Mouse (Mus musculus) spleen, adult 2 months (tissue): ENCODE results near the gene Gm7030. TPM values are rescaled to one million over a fixed set of nuclear protein-coding genes. Genes with fewer than 3 reads are reported as not detected.
A peak's percentile ranks its signal among the peaks of the same experiment; 100 is the strongest.
"Not testable (repeated sequence)": the region's sequence is repeated elsewhere in the genome, so short reads cannot be mapped to it uniquely, and the experiment has no call there.

Source experiments
- DNase-seq, 2 experiments: peaks; one replicate each; pipeline versions ENCODE4 v3.0.0 to v3.0.0-alpha.2; 2012 to 2021; ENCODE audit warnings: low spot score in 2 of 2, low read depth in 1 of 2
- H3K27ac ChIP-seq: fragments of 200-500 bp; 2 replicates; pipeline ENCODE4 v1.5.1; 2012; ENCODE audit warnings: low read length, inconsistent platforms; ENCODE audit not compliant: insufficient read depth
- H3K27me3 ChIP-seq: fragments of 200-500 bp; 2 replicates; pipeline ENCODE4 v1.6.1; 2012; ENCODE audit warnings: mild to moderate bottlenecking, moderate library complexity, low read length, inconsistent platforms; ENCODE audit not compliant: control insufficient read depth, insufficient read depth
- H3K36me3 ChIP-seq: fragments of 200-500 bp; 2 replicates; pipeline ENCODE4 v1.6.1; 2012; ENCODE audit warnings: mild to moderate bottlenecking, low read length, inconsistent platforms; ENCODE audit not compliant: control insufficient read depth, insufficient read depth
- H3K4me1 ChIP-seq: fragments of 200-500 bp; 2 replicates; pipeline ENCODE4 v1.6.1; 2011; ENCODE audit warnings: inconsistent platforms; ENCODE audit not compliant: control insufficient read depth, insufficient read depth, insufficient read length
- H3K4me3 ChIP-seq: fragments of 200-500 bp; 2 replicates; pipeline ENCODE4 v1.5.1; 2011; ENCODE audit warnings: mild to moderate bottlenecking, inconsistent platforms; ENCODE audit not compliant: insufficient read depth, insufficient read length; ENCODE audit errors: extremely low read depth
- CTCF ChIP-seq: fragments of 200-500 bp; IDR thresholded peaks from 2 replicates; pipeline ENCODE4 v1.5.1; 2011; ENCODE audit warnings: mild to moderate bottlenecking, inconsistent platforms; ENCODE audit not compliant: insufficient read depth, insufficient read length, insufficient replicate concordance; ENCODE audit errors: extremely low read depth
- POLR2A ChIP-seq: fragments of 200-500 bp; IDR thresholded peaks from 2 replicates; pipeline ENCODE4 v1.6.1; 2011; ENCODE audit warnings: low read depth, low read length, inconsistent platforms
- WGBS: fragments of 180-500 bp; shearing (Covaris S2); methylation state at CpG from one replicate; pipeline ENCODE4 v1.1.7; 2018; 5-methylcytosine and 5-hydroxymethylcytosine counted together
- polyA plus RNA-seq: library from polyadenylated mRNA; depleted of rRNA; stranded (reverse); fragments of >200 nt; gene quantifications from 2 replicates; pipeline ENCODE4 v1.2.3, GENCODE M21; 2012

Gene Gm7030
- polyA plus RNA-seq, 1 experiment, result not detected

- peak; percentile 98 for TF ChIP-seq POLR2A
- H3K4me3 ChIP-seq, result peak within 1 kb of the TSS; percentile 64
- H3K27me3 ChIP-seq, H3K36me3 ChIP-seq: not testable (repeated sequence)
- peaks cover 12% of the 10 kb centered on the region; the same call in 1 of the 2 replicates for H3K4me1 ChIP-seq
- WGBS, result under 1% methylated on average over 8 of the region's 8 CpGs
- DNase-seq, result peak; percentile 76 to 96
- peak within 1 kb of the TSS; percentile 82 for H3K27ac ChIP-seq
Observed at GRCm38 (mm10) chr17:36121352-36122020, 7.7 kb downstream of the Gm7030 start, which contains the start of gene Gm19684. Gm19684 (plus strand) TSS chr17:36121678.

GRCm38 (mm10) chr17:36120839-36121238, 8.4 kb downstream of the Gm7030 start:
- peak overlapping the region; percentile 63 for H3K4me3 ChIP-seq

GRCm38 (mm10) chr17:36116545-36116944, 12.7 kb downstream of the Gm7030 start:
- H3K36me3 ChIP-seq, H3K4me3 ChIP-seq, H3K27me3 ChIP-seq, H3K27ac ChIP-seq, DNase-seq: not testable (repeated sequence)
- WGBS, result 72% methylated on average over 3 of the region's 3 CpGs
- peaks cover 10% of the 10 kb centered on the region; the same call in 1 of the 2 replicates for H3K4me1 ChIP-seq

More at GRCm38 (mm10) chr17:36120839-36121238, 8.4 kb downstream of the Gm7030 start:
- H3K27ac ChIP-seq, result 0 out of 2 replicates have a peak overlapping the region, but pooled peaks have one; percentile 22
- DNase-seq, H3K27me3 ChIP-seq, H3K36me3 ChIP-seq: not testable (repeated sequence)
- 12% methylated on average over 18 of the region's 18 CpGs for WGBS
- H3K4me1 ChIP-seq, result peaks cover 12% of the 10 kb centered on the region; the same call in 1 of the 2 replicates

GRCm38 (mm10) chr17:36113979-36114593, 15.1 kb downstream of the Gm7030 start:
- WGBS, result 34% methylated on average over 6 of the region's 6 CpGs
- DNase-seq, result not testable (repeated sequence)

GRCm38 (mm10) chr17:36111510-36111868, 17.7 kb downstream of the Gm7030 start:
- H3K4me1 ChIP-seq, H3K27me3 ChIP-seq, H3K36me3 ChIP-seq: not testable (repeated sequence)
- Histone ChIP-seq H3K27ac (peak overlapping the region; percentile 34; the same call in 1 of the 2 replicates), H3K4me3 (peak overlapping the region; percentile 75)
- TF ChIP-seq POLR2A, result peak; percentile 9; the same call in 1 of the 2 replicates
- WGBS, result 0% methylated on average over 10 of the region's 10 CpGs
- peak; percentile 50 to 61 for DNase-seq

More at GRCm38 (mm10) chr17:36113979-36114593, 15.1 kb downstream of the Gm7030 start:
- not testable (repeated sequence) for H3K4me3 ChIP-seq, H3K36me3 ChIP-seq, H3K27ac ChIP-seq, H3K4me1 ChIP-seq, H3K27me3 ChIP-seq
- TF ChIP-seq CTCF, result peak; percentile 24; the same call in 1 of the 2 replicates

GRCm38 (mm10) chr17:36110641-36111509, 18.4 kb downstream of the Gm7030 start:
- 3% methylated on average over 57 of the region's 57 CpGs for WGBS
- TF ChIP-seq CTCF, result peak; percentile 5; the same call in 1 of the 2 replicates
- H3K36me3 ChIP-seq, H3K4me1 ChIP-seq, H3K27me3 ChIP-seq: not testable (repeated sequence)
- Histone ChIP-seq H3K27ac (peak overlapping the region; percentile 34; the same call in 1 of the 2 replicates), H3K4me3 (peak overlapping the region; percentile 75)
- peak in 1 of 2 experiments; percentile 32 for DNase-seq

- H3K27ac ChIP-seq, H3K27me3 ChIP-seq, H3K36me3 ChIP-seq, H3K4me3 ChIP-seq, H3K4me1 ChIP-seq, DNase-seq: not testable (repeated sequence)
- WGBS, result 71% methylated on average over 3 of the region's 3 CpGs
Observed at GRCm38 (mm10) chr17:36110129-36110528, 19.1 kb downstream of the Gm7030 start.

- H3K4me3 ChIP-seq, H3K27me3 ChIP-seq, H3K36me3 ChIP-seq, H3K27ac ChIP-seq, H3K4me1 ChIP-seq, DNase-seq: not testable (repeated sequence)
- 91% methylated on average over 12 of the region's 12 CpGs for WGBS
Observed at GRCm38 (mm10) chr17:36102091-36102490, 27.1 kb downstream of the Gm7030 start.

GRCm38 (mm10) chr17:36099603-36100002, 29.6 kb downstream of the Gm7030 start:
- H3K27me3 ChIP-seq, H3K36me3 ChIP-seq, H3K4me3 ChIP-seq, DNase-seq, H3K4me1 ChIP-seq, H3K27ac ChIP-seq: not testable (repeated sequence)
- WGBS, result 81% methylated on average over 2 of the region's 2 CpGs
